Mouse (Mus musculus) MEL (cell line): ENCODE results near the gene Emilin1. TPM values are rescaled to one million over a fixed set of nuclear protein-coding genes. Genes with fewer than 3 reads are reported as not detected.

Experiments
- DNase-seq: peaks from one replicate; pipeline ENCODE4 v3.0.0; 2011; ENCODE audit warnings: low read depth, low spot score
- H3K27ac ChIP-seq: 2 replicates; pipeline ENCODE4 v1.5.1; 2012; ENCODE audit warnings: low read depth, mild to moderate bottlenecking, control low read depth, low read length, moderate library complexity; ENCODE audit not compliant: control insufficient read depth
- H3K27me3 ChIP-seq, 2 experiments: fragments of 150-350 bp in 1 of 2; sonication (generic) in 1 of 2; 2 replicates each; pipeline ENCODE4 v1.6.1; 2012; ENCODE audit warnings: low read length in 2 of 2, mild to moderate bottlenecking in 2 of 2, improper control_type of control experiment in 1 of 2, moderate library complexity in 1 of 2; ENCODE audit not compliant: insufficient read depth in 2 of 2, control insufficient read depth in 1 of 2
- H3K36me3 ChIP-seq, 2 experiments: 2 replicates each; pipeline ENCODE4 v1.6.1; 2012 to 2014; ENCODE audit warnings: low read length in 2 of 2, improper control_type of control experiment in 1 of 2, inconsistent platforms in 1 of 2, mild to moderate bottlenecking in 1 of 2; ENCODE audit not compliant: insufficient read depth in 2 of 2, control insufficient read depth in 1 of 2
- H3K4me1 ChIP-seq, 2 experiments: fragments of 150-350 bp in 1 of 2; sonication (generic) in 1 of 2; 2 replicates each; pipeline ENCODE4 v1.6.1; 2012; ENCODE audit warnings: low read length in 2 of 2, improper control_type of control experiment in 1 of 2, mild to moderate bottlenecking in 1 of 2; ENCODE audit not compliant: insufficient read depth in 2 of 2, control insufficient read depth in 1 of 2
- H3K4me3 ChIP-seq, 2 experiments: fragments of 150-350 bp in 1 of 2; sonication (generic) in 1 of 2; 2 replicates each; pipeline ENCODE4 v1.5.1; 2012; ENCODE audit warnings: low read depth in 2 of 2, low read length in 2 of 2, mild to moderate bottlenecking in 2 of 2, moderate library complexity in 2 of 2, control low read depth in 1 of 2, improper control_type of control experiment in 1 of 2; ENCODE audit not compliant: control insufficient read depth in 1 of 2, insufficient read depth in 1 of 2
- H3K79me2 ChIP-seq: 2 replicates; pipeline ENCODE4 v1.6.1; 2012; ENCODE audit warnings: mild to moderate bottlenecking, low read length, moderate library complexity; ENCODE audit not compliant: control insufficient read depth, poor library complexity, insufficient read depth
- H3K9ac ChIP-seq: 2 replicates; pipeline ENCODE4 v1.6.1; 2012; ENCODE audit warnings: low read depth, mild to moderate bottlenecking, control low read depth, low read length, moderate library complexity; ENCODE audit not compliant: control insufficient read depth, poor library complexity, severe bottlenecking
- H3K9me3 ChIP-seq: fragments of 150-350 bp; sonication (generic); replicated peaks from 2 replicates; pipeline ENCODE4 v1.6.1; 2012; ENCODE audit warnings: mild to moderate bottlenecking, low read length, improper control_type of control experiment, moderate library complexity; ENCODE audit not compliant: insufficient read depth
- CHD2 ChIP-seq: IDR thresholded peaks from 2 replicates; pipeline ENCODE4 v1.6.1; 2011; ENCODE audit warnings: low read length, improper control_type of control experiment
- ELF1 ChIP-seq: IDR thresholded peaks from 2 replicates; pipeline ENCODE4 v1.6.1; 2014; ENCODE audit warnings: low read depth, mild to moderate bottlenecking, inconsistent platforms, low read length, improper control_type of control experiment, moderate library complexity
- EP300 ChIP-seq, 2 experiments: IDR thresholded peaks; 2 replicates each; pipeline ENCODE4 v1.6.1; 2011; ENCODE audit warnings: improper control_type of control experiment in 2 of 2, low read length in 2 of 2, low read depth in 1 of 2, mild to moderate bottlenecking in 1 of 2
- ETS1 ChIP-seq: IDR thresholded peaks from 2 replicates; pipeline ENCODE4 v1.6.1; 2012; ENCODE audit warnings: low read depth, mild to moderate bottlenecking, inconsistent platforms, low read length, improper control_type of control experiment, moderate library complexity
- GABPA ChIP-seq: IDR thresholded peaks from 2 replicates; pipeline ENCODE4 v1.6.1; 2012; ENCODE audit warnings: low read depth, mild to moderate bottlenecking, inconsistent platforms, low read length, improper control_type of control experiment, moderate library complexity
- GATA1 ChIP-seq: IDR thresholded peaks from 2 replicates; pipeline ENCODE4 v1.6.1; 2011; ENCODE audit warnings: low read depth, low read length, improper control_type of control experiment
- MAFK ChIP-seq: IDR thresholded peaks from 2 replicates; pipeline ENCODE4 v1.6.1; 2011; ENCODE audit warnings: low read depth, mild to moderate bottlenecking, low read length, improper control_type of control experiment, borderline replicate concordance
- MAX ChIP-seq: IDR thresholded peaks from 2 replicates; pipeline ENCODE4 v1.6.1; 2011; ENCODE audit warnings: low read length, improper control_type of control experiment
- MAZ ChIP-seq: IDR thresholded peaks from 2 replicates; pipeline ENCODE4 v1.6.1; 2012; ENCODE audit warnings: low read depth, mild to moderate bottlenecking, inconsistent platforms, low read length, improper control_type of control experiment
- MYC ChIP-seq: IDR thresholded peaks from 2 replicates; pipeline ENCODE4 v1.6.1; 2011; ENCODE audit warnings: low read depth, mild to moderate bottlenecking, low read length, improper control_type of control experiment, moderate library complexity
- POLR2AphosphoS5 ChIP-seq: IDR thresholded peaks from 2 replicates; pipeline ENCODE4 v1.6.1; 2012; ENCODE audit warnings: low read depth, borderline replicate concordance, mild to moderate bottlenecking, inconsistent platforms, low read length, moderate library complexity, mixed read lengths
- TAL1 ChIP-seq: IDR thresholded peaks from 2 replicates; pipeline ENCODE4 v1.6.1; 2012; ENCODE audit warnings: mild to moderate bottlenecking, inconsistent platforms, low read length, moderate library complexity, mixed read lengths
- TBP ChIP-seq: IDR thresholded peaks from 2 replicates; pipeline ENCODE4 v1.8.0; 2011; ENCODE audit warnings: low read depth, low read length, improper control_type of control experiment
- TCF12 ChIP-seq: IDR thresholded peaks from 2 replicates; pipeline ENCODE4 v1.6.1; 2014; ENCODE audit warnings: low read depth, mild to moderate bottlenecking, inconsistent platforms, low read length, improper control_type of control experiment, moderate library complexity
- USF1 ChIP-seq: IDR thresholded peaks from 2 replicates; pipeline ENCODE4 v1.6.1; 2014; ENCODE audit warnings: low read depth, mild to moderate bottlenecking, inconsistent platforms, low read length, improper control_type of control experiment, moderate library complexity
- ZKSCAN1 ChIP-seq: IDR thresholded peaks from 2 replicates; pipeline ENCODE4 v1.6.1; 2012; ENCODE audit warnings: low read depth, mild to moderate bottlenecking, inconsistent platforms, low read length, improper control_type of control experiment, moderate library complexity
- ZMIZ1 ChIP-seq: IDR thresholded peaks from 2 replicates; pipeline ENCODE4 v1.6.1; 2012; ENCODE audit warnings: low read depth, mild to moderate bottlenecking, inconsistent platforms, low read length, improper control_type of control experiment, moderate library complexity
- polyA plus RNA-seq, 2 experiments: library from polyadenylated mRNA; stranded (reverse) in 1 of 2; unstranded in 1 of 2; fragments of >175 nt in 1 of 2; fragments of >200 nt in 1 of 2; gene quantifications; 2 replicates each; pipeline versions ENCODE4 v1.2.1 to v1.2.4; 2012; ENCODE audit warnings: low replicate concordance in 2 of 2, low read depth in 1 of 2; ENCODE audit not compliant: insufficient read length in 2 of 2, insufficient read depth in 1 of 2, missing spikeins in 1 of 2
- total RNA-seq: library from RNA; depleted of rRNA; stranded (reverse); fragments of 300-350 nt; gene quantifications from 2 replicates; pipeline ENCODE4 v1.2.3, GENCODE M21; 2012

Emilin1 gene
- total and polyA plus RNA-seq, 3 experiments: 1.3 to 2.0 TPM; not detected in 1

- H3K79me2 ChIP-seq: peaks cover 13% of the 10 kb centered on the region
- no peak overlapping the region for H3K27ac ChIP-seq
- H3K4me1 ChIP-seq: peaks cover 3 to 13% of the 10 kb centered on the region in 2 experiments
- TF ChIP-seq ETS1: peak; percentile 86
- no peak for TF ChIP-seq MAX
- H3K4me3 ChIP-seq: no peak overlapping the region
- DNase-seq: no peak
- peaks cover 7 to 9% of the 10 kb centered on the region in 2 experiments for H3K36me3 ChIP-seq
- H3K9ac ChIP-seq: no peak overlapping the region
- peaks cover 2 to 4% of the 10 kb centered on the region in 2 experiments; a peak in 2 of 4 replicates for H3K27me3 ChIP-seq
- H3K9me3 ChIP-seq: no peaks in the 10 kb centered on the region
These were observed 46.3 kb upstream of the Emilin1 start for GRCm38 (mm10) chr5:30866871-30867270.

- Histone ChIP-seq H3K4me1 (peaks cover 3 to 13% of the 10 kb centered on the region in 2 experiments), H3K27ac (no peak within 1 kb of the TSS), H3K27me3 (no peaks in the 10 kb centered on the region), H3K4me3 (no peak within 1 kb of the TSS), H3K36me3 (peaks cover 9% of the 10 kb centered on the region in 2 experiments), H3K79me2 (peaks cover 13% of the 10 kb centered on the region), H3K9ac (no peak within 1 kb of the TSS; the same call in 1 of the 2 replicates), H3K9me3 (no peaks in the 10 kb centered on the region)
- no peak for DNase-seq
- TF ChIP-seq ZMIZ1 (no peak), POLR2AphosphoS5 (no peak), CHD2 (no peak), MAFK (no peak), USF1 (no peak), EP300 (IDR thresholded peaks at IDR 0.05; ENCODE audit: low read depth in 1 of 2, low read length in 2 of 2) (no peak), TAL1 (no peak), TCF12 (no peak), MAX (no peak), ZKSCAN1 (no peak), ELF1 (no peak), TBP (no peak), GABPA (no peak), MAZ (no peak), GATA1 (no peak), MYC (no peak)
These were observed 45.5 kb upstream of the Emilin1 start, which contains the start of gene Tmem214 for GRCm38 (mm10) chr5:30867712-30868111. Gene Tmem214 (plus strand): TSS chr5:30868012.
